Mouse (Mus musculus) midbrain, embryonic 10.5 days (tissue): ENCODE measurements at regions not wholly inside any gene's neighbourhood (a gene's known extent, or its start where the extent isn't known, plus 50 kb on each side); places are given as distances from the start of the nearest gene placed in this dataset.

ENCODE experiments used
- DNase-seq: peaks from one replicate; pipeline ENCODE4 v3.0.0-alpha.2; 2017; ENCODE audit warnings: low spot score
- H3K27ac ChIP-seq: fragments of 300-500 bp; sonication (generic); replicated peaks from 2 replicates; pipeline ENCODE4 v1.5.1; 2016; ENCODE audit warnings: mild to moderate bottlenecking
- H3K27me3 ChIP-seq: fragments of 300-500 bp; sonication (generic); 2 replicates; pipeline ENCODE4 v1.6.1; 2016; ENCODE audit warnings: low read depth, mild to moderate bottlenecking; ENCODE audit not compliant: poor library complexity, severe bottlenecking
- H3K36me3 ChIP-seq: fragments of 300-500 bp; sonication (generic); 2 replicates; pipeline ENCODE4 v1.6.1; 2016; ENCODE audit warnings: mild to moderate bottlenecking, moderate library complexity
- H3K4me1 ChIP-seq: fragments of 300-500 bp; sonication (generic); 2 replicates; pipeline ENCODE4 v1.6.1; 2016
- H3K4me3 ChIP-seq: fragments of 300-500 bp; sonication (generic); 2 replicates; pipeline ENCODE4 v1.5.1; 2016; ENCODE audit warnings: mild to moderate bottlenecking, moderate library complexity
- H3K9me3 ChIP-seq: fragments of 300-500 bp; sonication (generic); replicated peaks from 2 replicates; pipeline ENCODE4 v1.6.1; 2016; ENCODE audit warnings: mild to moderate bottlenecking
- WGBS: fragments of 180-500 bp; shearing (Covaris S2); methylation state at CpG from one replicate; pipeline ENCODE4 v1.1.7; 2016; 5-methylcytosine and 5-hydroxymethylcytosine counted together

DNA sequence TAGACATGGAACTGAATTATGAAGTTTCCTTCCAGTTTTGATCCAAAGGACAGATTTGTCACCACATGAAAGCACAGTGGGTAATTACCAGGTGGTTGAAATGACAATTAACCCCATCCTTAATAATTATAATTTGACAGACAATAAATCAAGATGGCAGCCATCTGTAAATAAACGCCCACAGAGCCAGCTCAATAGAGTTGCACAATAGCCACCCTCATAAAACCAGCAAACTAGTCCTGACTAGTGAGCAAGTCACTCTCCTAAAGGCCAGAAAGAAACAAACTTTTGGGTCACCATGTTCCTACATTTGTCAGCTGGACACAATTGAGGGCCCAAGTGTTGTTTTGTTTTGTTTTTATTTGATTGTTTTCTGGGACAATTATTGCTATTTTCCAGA, 509.4 kb upstream of the Gm26657 start:
- Histone ChIP-seq H3K36me3 (no peaks in the 10 kb centered on the region), H3K9me3 (no peaks in the 10 kb centered on the region), H3K27ac (no peak overlapping the region), H3K27me3 (no peaks in the 10 kb centered on the region), H3K4me1 (no peaks in the 10 kb centered on the region), H3K4me3 (no peak overlapping the region)
- DNase-seq: no peak
- WGBS: 81% methylated on average over 1 of the region's 1 CpGs

DNA sequence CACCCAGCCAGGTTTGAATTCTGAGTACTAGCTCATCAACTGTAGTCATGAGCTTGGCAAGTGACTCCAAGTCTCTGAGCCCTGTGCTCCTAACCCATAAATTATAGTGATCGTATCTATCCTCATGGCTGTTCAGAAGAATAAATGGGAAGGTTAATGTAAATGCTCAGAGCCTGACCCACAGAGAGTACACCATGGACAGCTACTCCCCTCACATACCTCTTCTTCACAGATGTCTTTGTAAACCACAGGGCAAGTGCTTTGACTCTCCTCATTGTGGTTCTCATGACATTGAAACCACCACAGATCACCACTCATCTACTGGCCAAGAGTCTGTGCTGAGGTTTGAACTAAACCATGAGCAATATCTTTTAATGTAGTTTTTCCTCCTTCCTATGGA, 513.4 kb upstream of the Gm26657 start:
- WGBS: 87% methylated on average over 1 of the region's 1 CpGs
- H3K36me3 ChIP-seq: no peaks in the 10 kb centered on the region
- H3K27me3 ChIP-seq: peaks cover 14% of the 10 kb centered on the region; the same call in 1 of the 2 replicates
- H3K4me3 ChIP-seq: no peak overlapping the region
- no peaks in the 10 kb centered on the region for H3K9me3 ChIP-seq
- DNase-seq: no peak
- H3K4me1 ChIP-seq: peaks cover 10% of the 10 kb centered on the region
- H3K27ac ChIP-seq: no peak overlapping the region

DNA sequence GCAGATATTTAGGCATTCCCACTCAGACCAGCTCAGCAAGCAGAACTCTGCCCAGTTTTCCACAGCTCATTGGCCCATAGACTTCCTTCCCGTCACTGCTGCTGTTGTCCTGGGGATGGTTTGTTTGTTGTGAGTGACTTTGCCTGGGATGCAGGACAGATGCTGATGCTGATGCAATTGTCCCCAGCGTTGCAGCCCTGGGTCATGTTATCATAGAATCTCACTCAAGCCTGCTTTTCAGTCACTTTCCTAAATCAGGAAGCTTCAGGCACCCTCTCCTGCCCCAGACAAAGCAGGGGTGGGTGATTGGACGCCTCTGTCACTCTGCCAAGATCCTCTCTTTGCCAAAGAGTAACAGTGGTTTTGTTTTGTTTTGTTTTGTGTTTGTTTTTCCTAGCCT, 515.3 kb upstream of the Gm26657 start:
- DNase-seq: no peak
- H3K4me3 ChIP-seq: no peak overlapping the region
- no peaks in the 10 kb centered on the region for H3K36me3 ChIP-seq
- no peak overlapping the region for H3K27ac ChIP-seq
- peaks cover 14% of the 10 kb centered on the region; the same call in 1 of the 2 replicates for H3K27me3 ChIP-seq
- WGBS: 48% methylated on average over 3 of the region's 3 CpGs
- H3K4me1 ChIP-seq: peaks cover 24% of the 10 kb centered on the region
- no peaks in the 10 kb centered on the region for H3K9me3 ChIP-seq

DNA sequence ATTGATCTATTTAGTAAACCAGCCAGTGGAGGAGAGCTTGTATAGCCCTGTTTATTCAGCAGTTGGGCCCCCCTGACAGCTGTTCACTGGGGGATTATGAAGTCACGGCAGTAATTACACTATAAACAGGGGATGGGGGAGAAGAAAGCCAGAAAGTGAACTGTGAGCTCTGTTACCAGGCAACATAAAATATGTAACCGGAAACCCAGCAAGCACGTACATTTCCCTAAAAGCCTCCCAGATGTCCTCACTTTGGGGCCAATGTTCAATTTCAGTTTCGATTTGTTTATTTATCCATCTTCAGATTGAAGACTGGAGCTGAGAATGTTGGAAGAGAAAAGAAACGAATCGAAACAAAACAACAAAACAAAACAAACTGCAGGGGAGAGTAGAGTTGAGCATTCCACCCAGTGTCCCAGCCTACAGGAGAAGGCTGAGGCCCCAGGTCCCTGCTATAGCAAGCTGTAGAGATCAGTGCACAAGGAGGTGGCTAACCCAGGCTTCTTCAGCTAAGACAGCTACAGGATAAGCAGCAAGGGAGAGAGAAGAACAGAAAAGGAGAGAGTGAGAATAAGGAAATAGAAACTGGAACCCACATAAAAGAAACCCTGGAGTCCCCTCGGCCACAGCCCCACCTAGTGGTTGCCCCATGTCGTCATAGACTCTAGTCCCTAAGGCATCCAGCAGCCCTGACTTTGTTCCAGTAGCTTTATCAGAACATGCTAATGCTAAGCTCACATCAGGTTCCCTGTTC, 517.7 kb upstream of the Gm26657 start:
- H3K4me3 ChIP-seq: no peak overlapping the region
- no peaks in the 10 kb centered on the region for H3K36me3 ChIP-seq
- peaks cover 24% of the 10 kb centered on the region for H3K4me1 ChIP-seq
- WGBS: 52% methylated on average over 8 of the region's 8 CpGs
- peaks cover 14% of the 10 kb centered on the region; the same call in 1 of the 2 replicates for H3K27me3 ChIP-seq
- no peak overlapping the region for H3K27ac ChIP-seq
- no peaks in the 10 kb centered on the region for H3K9me3 ChIP-seq
- DNase-seq: peak; percentile 31

DNA sequence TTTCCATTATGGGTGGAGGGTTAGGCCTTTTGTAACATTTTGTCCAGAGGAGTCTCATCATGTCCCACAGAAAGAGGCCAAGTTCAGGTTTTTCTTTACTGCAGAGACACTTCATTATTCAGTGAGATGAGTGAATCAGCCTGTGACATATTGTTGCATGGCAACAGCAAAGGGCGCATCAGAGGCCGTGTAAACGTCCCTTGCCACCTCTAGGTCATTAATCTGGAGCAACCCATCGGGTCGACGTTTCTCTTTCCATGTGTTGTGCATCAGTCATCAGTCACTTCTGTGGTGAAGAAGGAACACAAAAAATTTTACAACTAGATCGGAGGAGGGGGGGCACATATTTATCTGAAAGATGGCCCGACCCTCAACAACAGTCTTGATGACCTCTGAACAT, 519.3 kb upstream of the Gm26657 start:
- H3K27ac ChIP-seq: no peak overlapping the region
- no peaks in the 10 kb centered on the region for H3K36me3 ChIP-seq
- no peak for DNase-seq
- H3K27me3 ChIP-seq: peaks cover 14% of the 10 kb centered on the region; the same call in 1 of the 2 replicates
- H3K9me3 ChIP-seq: no peaks in the 10 kb centered on the region
- peaks cover 24% of the 10 kb centered on the region for H3K4me1 ChIP-seq
- no peak overlapping the region for H3K4me3 ChIP-seq
- 78% methylated on average over 8 of the region's 8 CpGs for WGBS

DNA sequence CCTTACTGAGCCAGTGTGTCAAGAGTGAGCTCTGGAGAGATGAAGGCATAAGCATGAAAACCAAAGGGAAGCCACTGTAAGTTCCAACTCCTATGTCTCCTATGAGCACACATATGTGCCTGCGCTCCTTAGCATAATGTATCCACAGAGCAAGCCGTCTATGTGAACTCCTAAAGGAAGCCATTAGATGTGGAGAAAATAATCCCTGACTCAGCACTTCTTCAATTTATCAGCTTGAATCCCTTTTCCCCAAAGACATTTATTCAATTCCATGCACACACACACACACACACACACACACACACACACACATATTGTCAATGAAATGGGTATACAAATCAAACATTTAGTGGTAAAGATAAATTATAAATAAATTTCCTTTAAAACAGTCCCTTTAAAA, 530.4 kb upstream of the Gm26657 start:
- no peak overlapping the region for H3K4me3 ChIP-seq
- WGBS: 98% methylated on average over 2 of the region's 2 CpGs
- H3K27me3 ChIP-seq: no peaks in the 10 kb centered on the region
- H3K4me1 ChIP-seq: no peaks in the 10 kb centered on the region
- H3K9me3 ChIP-seq: no peaks in the 10 kb centered on the region
- no peak overlapping the region for H3K27ac ChIP-seq
- no peak for DNase-seq
- H3K36me3 ChIP-seq: no peaks in the 10 kb centered on the region

DNA sequence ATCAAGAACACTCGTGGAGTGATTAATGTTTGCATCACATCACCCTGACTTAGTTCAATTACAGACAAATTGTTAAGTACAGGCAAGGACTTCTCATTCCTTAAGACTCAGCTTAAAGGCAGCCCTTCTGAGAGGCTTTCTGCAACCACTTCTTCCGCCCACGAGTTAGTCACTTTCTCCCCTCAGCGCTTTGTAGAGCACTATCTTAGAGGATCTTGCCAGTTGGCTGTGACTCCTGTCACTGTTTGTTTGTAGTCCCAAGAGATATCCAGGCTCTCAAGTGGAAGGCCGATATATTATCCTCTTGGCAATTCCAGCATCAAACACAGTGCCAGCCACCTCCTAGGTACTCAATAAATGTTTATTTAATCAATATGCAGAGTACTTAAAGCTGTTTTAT, 532.1 kb upstream of the Gm26657 start:
- Histone ChIP-seq H3K4me1 (no peaks in the 10 kb centered on the region), H3K4me3 (no peak overlapping the region), H3K36me3 (no peaks in the 10 kb centered on the region), H3K27me3 (no peaks in the 10 kb centered on the region), H3K9me3 (no peaks in the 10 kb centered on the region), H3K27ac (no peak overlapping the region)
- no peak for DNase-seq
- 79% methylated on average over 5 of the region's 5 CpGs for WGBS

DNA sequence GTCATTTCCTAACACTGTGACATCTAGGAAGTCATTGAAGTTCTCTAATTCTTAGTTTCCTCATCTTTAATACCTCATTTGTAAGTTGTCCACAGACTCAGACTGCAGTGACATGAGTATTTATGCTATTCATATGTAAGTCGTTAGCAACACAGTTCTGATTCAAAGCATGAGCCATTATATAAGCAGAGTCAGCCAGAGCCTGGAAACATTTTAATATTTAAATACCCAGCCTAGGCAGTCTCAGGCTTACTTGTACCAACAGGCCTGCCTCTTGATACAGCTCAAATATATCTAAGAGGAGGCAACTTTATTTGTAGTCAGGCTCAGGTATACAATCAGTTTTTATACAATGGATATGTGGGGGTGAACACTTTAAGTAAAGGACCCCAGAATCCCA, 534.8 kb upstream of the Gm26657 start:
- Histone ChIP-seq H3K27me3 (no peaks in the 10 kb centered on the region), H3K36me3 (no peaks in the 10 kb centered on the region), H3K9me3 (no peaks in the 10 kb centered on the region), H3K4me3 (no peak overlapping the region), H3K27ac (no peak overlapping the region), H3K4me1 (no peaks in the 10 kb centered on the region)
- WGBS: 86% methylated on average over 1 of the region's 1 CpGs
- DNase-seq: no peak

DNA sequence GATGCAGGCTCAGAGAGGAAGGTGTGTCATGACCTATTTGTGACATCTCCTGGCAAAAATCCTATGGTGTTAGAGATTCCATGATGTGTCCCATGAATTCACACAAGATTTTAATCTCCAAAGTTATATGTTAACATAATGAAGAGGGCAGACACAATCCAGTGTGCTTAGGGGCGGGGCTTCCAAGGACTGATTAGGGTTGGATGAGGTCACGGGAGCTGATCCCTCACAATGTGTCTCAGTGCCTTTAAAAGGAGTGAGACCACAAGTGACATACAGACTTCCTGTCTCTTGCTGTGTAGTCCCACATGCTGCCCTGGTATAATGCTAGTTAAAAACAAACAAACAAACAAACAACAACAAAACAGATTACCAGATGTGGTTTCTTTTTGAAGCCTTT, 546.5 kb upstream of the Gm26657 start:
- H3K27ac ChIP-seq: no peak overlapping the region
- DNase-seq: no peak
- no peaks in the 10 kb centered on the region for H3K27me3 ChIP-seq
- no peaks in the 10 kb centered on the region for H3K4me1 ChIP-seq
- H3K36me3 ChIP-seq: no peaks in the 10 kb centered on the region
- H3K4me3 ChIP-seq: no peak overlapping the region
- no peaks in the 10 kb centered on the region for H3K9me3 ChIP-seq
- 59% methylated on average over 2 of the region's 2 CpGs for WGBS

DNA sequence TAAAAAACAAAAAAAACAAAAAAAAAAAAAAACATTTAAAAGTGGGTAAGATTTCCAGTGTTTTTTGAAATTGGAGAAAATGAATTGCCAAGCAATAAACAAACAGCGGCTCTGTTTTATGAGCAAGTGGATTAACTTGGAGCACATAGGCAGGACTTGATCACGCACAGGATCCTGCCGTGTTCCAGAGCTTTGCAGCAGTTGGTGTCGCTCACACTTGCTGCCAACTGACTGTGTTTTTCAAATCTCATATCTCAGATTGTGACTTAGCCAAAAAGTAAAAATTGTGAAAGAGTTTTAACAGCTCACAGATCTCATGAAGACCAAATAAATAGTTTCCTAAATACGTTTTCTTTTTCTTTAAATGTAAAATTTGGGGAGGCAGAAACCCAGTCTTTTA, 547.4 kb upstream of the Gm26657 start:
- DNase-seq: no peak
- no peak overlapping the region for H3K27ac ChIP-seq
- H3K36me3 ChIP-seq: no peaks in the 10 kb centered on the region
- no peak overlapping the region for H3K4me3 ChIP-seq
- 87% methylated on average over 5 of the region's 5 CpGs for WGBS
- no peaks in the 10 kb centered on the region for H3K4me1 ChIP-seq
- no peaks in the 10 kb centered on the region for H3K9me3 ChIP-seq
- H3K27me3 ChIP-seq: no peaks in the 10 kb centered on the region

DNA sequence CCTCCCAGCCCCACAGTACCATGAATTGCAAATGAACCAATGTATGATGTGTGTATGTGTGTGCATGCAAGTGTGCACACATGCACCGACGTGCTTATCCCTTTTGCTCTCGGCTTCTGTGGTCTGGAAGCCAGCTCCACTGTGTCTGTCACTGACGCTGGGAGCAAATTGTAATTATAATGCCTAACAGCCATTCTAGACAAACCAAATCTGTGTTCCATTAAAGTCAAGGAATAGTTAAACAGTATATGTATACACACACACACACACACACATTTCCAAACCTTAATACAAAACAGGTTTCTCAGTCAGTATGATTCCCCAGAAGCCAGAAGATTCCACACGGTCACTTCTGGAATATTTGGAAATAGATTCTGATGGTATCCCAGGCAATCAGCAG, 560.3 kb upstream of the Gm26657 start:
- no peak for DNase-seq
- H3K4me3 ChIP-seq: no peak overlapping the region
- H3K4me1 ChIP-seq: peaks cover 10% of the 10 kb centered on the region
- H3K27me3 ChIP-seq: no peaks in the 10 kb centered on the region
- 91% methylated on average over 5 of the region's 5 CpGs for whole genome bisulfite sequencing
- H3K27ac ChIP-seq: peak overlapping the region; percentile 76; the same call in 1 of the 2 replicates
- H3K9me3 ChIP-seq: no peaks in the 10 kb centered on the region
- H3K36me3 ChIP-seq: no peaks in the 10 kb centered on the region

DNA sequence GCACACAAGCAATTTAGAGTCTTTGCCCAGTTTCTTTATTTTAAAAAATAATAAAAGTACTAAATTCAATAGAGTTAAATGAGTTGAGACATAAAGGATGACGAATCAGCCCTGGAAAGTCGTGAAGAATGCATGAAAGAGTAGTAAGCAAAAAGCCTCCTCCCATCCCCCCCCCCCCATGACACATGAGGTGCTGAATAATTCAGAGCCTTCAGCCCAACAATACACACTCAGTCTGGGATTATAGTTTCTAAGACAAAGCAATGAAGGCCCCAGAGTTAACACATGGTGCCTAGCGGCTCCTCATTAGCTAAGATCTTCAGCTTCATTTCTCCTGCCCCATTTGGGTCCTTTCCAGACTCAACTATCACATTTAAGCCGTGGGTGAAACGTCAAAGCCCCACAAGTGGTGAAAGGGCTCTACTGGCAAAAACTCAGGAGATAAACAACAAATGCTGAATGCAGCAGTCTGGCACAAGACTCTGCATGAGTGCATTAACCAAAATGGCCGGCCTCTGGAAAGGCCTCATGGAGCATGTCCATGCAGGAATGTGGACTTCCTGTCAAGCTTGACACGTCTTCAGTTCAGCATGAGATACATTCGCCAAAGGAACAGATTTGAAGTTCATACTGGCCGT, 560.9 kb upstream of the Gm26657 start:
- peaks cover 10% of the 10 kb centered on the region for H3K4me1 ChIP-seq
- peak overlapping the region; percentile 76 for H3K27ac ChIP-seq
- DNase-seq: peak; percentile 18
- no peaks in the 10 kb centered on the region for H3K27me3 ChIP-seq
- H3K9me3 ChIP-seq: no peaks in the 10 kb centered on the region
- 77% methylated on average over 9 of the region's 9 CpGs for WGBS
- H3K4me3 ChIP-seq: no peak overlapping the region
- H3K36me3 ChIP-seq: no peaks in the 10 kb centered on the region

DNA sequence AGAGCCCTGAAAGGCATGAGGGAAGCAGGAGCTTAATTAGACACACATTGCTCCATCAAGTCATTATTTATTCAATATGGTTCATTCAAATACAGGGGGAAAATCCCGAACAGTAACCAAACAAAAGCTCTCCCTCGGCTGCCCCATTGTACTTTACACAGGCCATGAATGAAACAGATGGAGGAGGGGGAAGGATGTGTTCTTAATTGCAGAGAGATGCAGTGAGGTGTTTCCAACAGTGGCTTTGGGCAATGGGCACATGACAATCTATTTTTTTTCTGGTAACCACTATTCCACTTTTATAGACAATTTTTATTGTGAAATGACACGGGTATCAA, 578.6 kb upstream of the Gm26657 start:
- no peaks in the 10 kb centered on the region for H3K9me3 ChIP-seq
- no peaks in the 10 kb centered on the region for H3K27me3 ChIP-seq
- peaks cover 6% of the 10 kb centered on the region; the same call in 1 of the 2 replicates for H3K4me1 ChIP-seq
- WGBS: 62% methylated on average over 3 of the region's 3 CpGs
- DNase-seq: no peak
- H3K4me3 ChIP-seq: no peak overlapping the region
- H3K27ac ChIP-seq: peak overlapping the region; percentile 34; the same call in 1 of the 2 replicates
- H3K36me3 ChIP-seq: no peaks in the 10 kb centered on the region
